Mouse (Mus musculus): ENCODE data around the gene Icam1. TPM values are rescaled to one million over a fixed set of nuclear protein-coding genes. Genes with fewer than 3 reads are reported as not detected.

Icam1 gene
- total and polyA plus RNA-seq, 2 experiments from 2014 or later: 3.6 to 4.5 TPM

DNA sequence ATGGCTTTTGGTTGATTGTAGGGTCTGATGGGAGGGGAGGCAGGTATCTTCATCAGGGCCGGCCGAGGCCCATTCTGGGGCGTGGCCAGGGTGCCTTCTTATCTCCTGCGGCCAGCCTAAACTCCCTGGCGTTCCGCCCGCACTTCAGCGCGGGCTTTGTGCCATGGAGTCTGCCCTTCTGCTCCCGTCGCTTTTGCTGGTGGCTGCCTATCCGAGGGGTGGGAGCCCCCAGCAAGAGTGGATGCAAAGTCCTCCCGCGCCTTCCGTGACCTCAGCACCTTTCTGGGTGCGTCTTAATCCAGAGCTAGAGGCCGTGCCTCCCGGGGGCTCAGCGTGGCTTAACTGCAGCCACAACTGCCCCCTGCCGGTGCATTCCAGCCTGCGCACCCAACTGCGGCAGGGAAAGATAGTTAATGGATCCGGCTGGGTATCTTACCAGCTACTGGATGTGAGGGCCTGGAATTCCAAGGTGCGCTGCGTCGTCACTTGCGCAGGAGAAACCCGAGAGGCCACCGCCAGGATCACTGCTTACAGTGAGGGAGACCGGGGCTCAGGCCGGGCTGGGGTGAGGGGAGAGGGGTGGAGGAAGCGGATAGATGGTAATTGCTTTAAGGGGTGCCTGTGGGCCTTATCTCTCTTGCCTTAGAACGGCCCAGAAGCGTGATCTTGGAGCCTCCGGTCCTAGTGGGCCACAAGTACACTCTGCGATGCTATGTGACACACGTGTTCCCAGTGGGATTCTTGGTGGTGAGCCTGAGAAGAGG lies 13.7 kb downstream of the Icam1 start, which contains the start of gene Icam4:
TSS of gene Icam4 (plus strand) at position 83 of the 764 bp plus-strand sequence.
- H3K27me3 ChIP-seq (ENCODE audit: insufficient read depth, low read length): peaks cover 47% of the 10 kb centered on the region
- WGBS: 2% methylated on average over 37 of the region's 37 CpGs
- DNase-seq (ENCODE audit: low spot score) (peak; percentile 46), ATAC-seq (ENCODE audit: low FRiP score) (no peak)
- TF ChIP-seq CTCF (IDR thresholded peaks at IDR 0.05): peak; percentile 81
- H3K9me3 ChIP-seq (ENCODE audit: low read length): no peaks in the 10 kb centered on the region
- peak within 1 kb of the TSS; percentile 44 for H3K4me2 ChIP-seq (ENCODE audit: low read depth, low read length, poor library complexity, severe bottlenecking)
- H3K36me3 ChIP-seq (ENCODE audit: insufficient read depth, low read length): no peaks in the 10 kb centered on the region
- no peak within 1 kb of the TSS for H3K27ac ChIP-seq (ENCODE audit: low read depth, low read length)
- peaks cover 18% of the 10 kb centered on the region; the same call in 1 of the 2 replicates for H3K4me1 ChIP-seq (ENCODE audit: insufficient read depth, low read length)
- H3K4me3 ChIP-seq (ENCODE audit: low read depth, low read length): peak within 1 kb of the TSS; percentile 20; the same call in 1 of the 2 replicates
- no peak within 1 kb of the TSS for H3K9ac ChIP-seq (replicated peaks; ENCODE audit: low read length, poor library complexity, severe bottlenecking)

- peak overlapping the region; percentile 98; the same call in 1 of the 2 replicates for H3K4me2 ChIP-seq (ENCODE audit: low read depth, low read length, poor library complexity, severe bottlenecking)
- no peak for DNase-seq (ENCODE audit: low spot score)
- H3K4me3 ChIP-seq (ENCODE audit: low read depth, low read length): no peak overlapping the region
- 22% methylated on average over 22 of the region's 22 CpGs for WGBS
- no peaks in the 10 kb centered on the region for H3K9me3 ChIP-seq (ENCODE audit: low read length)
- H3K36me3 ChIP-seq (ENCODE audit: insufficient read depth, low read length): no peaks in the 10 kb centered on the region
- H3K4me1 ChIP-seq (ENCODE audit: insufficient read depth, low read length): peaks cover 20% of the 10 kb centered on the region; the same call in 1 of the 2 replicates
- TF ChIP-seq CTCF (IDR thresholded peaks at IDR 0.05): no peak
- no peak for ATAC-seq (ENCODE audit: low FRiP score)
- H3K9ac ChIP-seq (replicated peaks; ENCODE audit: low read length, poor library complexity, severe bottlenecking): no peak overlapping the region
- no peak overlapping the region for H3K27ac ChIP-seq (ENCODE audit: low read depth, low read length)
- H3K27me3 ChIP-seq (ENCODE audit: insufficient read depth, low read length): peaks cover 54% of the 10 kb centered on the region
Measured at GRCm38 (mm10) chr9:21030055-21030600, 14.3 kb downstream of the Icam1 start.

- DNase-seq (ENCODE audit: low spot score) (peak; percentile 92), ATAC-seq (ENCODE audit: low FRiP score) (peak; percentile 69)
- Histone ChIP-seq H3K4me1 (ENCODE audit: insufficient read depth, low read length) (peaks cover 24% of the 10 kb centered on the region; the same call in 1 of the 2 replicates), H3K9me3 (ENCODE audit: low read length) (no peaks in the 10 kb centered on the region), H3K36me3 (ENCODE audit: insufficient read depth, low read length) (no peaks in the 10 kb centered on the region), H3K4me3 (ENCODE audit: low read depth, low read length) (peak overlapping the region; percentile 58), H3K9ac (replicated peaks; ENCODE audit: low read length, poor library complexity, severe bottlenecking) (no peak overlapping the region), H3K4me2 (ENCODE audit: low read depth, low read length, poor library complexity, severe bottlenecking) (peak overlapping the region; percentile 98), H3K27ac (ENCODE audit: low read depth, low read length) (peak overlapping the region; percentile 52), H3K27me3 (ENCODE audit: insufficient read depth, low read length) (peaks cover 61% of the 10 kb centered on the region)
- under 1% methylated on average over 13 of the region's 13 CpGs for WGBS
- peak; percentile 73 for TF ChIP-seq CTCF (IDR thresholded peaks at IDR 0.05)
Measured at GRCm38 (mm10) chr9:21030781-21031250, 15.0 kb downstream of the Icam1 start.

DNA sequence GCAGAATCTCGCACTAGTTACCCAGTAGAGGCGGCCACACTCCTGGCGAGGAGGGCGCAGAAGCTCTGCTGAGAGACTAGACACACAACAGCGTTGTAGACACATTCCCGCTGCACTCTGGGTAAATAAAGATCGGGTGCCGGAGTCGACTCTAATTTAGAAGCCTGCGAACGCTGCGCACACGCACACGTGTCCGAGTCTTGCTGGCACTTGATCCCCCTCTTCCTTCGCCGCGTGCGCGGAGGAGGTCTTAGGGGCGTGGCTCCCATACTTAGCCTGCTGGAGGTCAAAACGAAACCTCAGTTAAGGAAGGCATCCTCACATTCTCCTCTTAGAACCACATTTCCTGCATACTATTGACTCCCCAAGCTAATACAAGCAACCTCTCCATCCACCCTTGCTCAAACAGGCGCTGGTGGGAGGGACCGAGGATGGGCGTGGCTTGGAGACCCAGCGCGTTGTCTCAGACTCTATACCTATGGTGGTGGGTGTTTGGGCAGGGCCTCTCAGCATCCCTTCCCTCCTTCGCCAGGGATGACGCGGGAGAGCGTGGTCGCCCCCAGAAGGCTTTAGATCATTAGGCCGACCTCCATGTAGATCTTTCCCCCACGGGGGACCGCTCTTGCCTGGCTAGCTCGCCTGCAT lies 15.6 kb downstream of the Icam1 start:
- Histone ChIP-seq H3K4me1 (ENCODE audit: insufficient read depth, low read length) (peaks cover 26% of the 10 kb centered on the region; the same call in 1 of the 2 replicates), H3K4me2 (ENCODE audit: low read depth, low read length, poor library complexity, severe bottlenecking) (peak overlapping the region; percentile 98), H3K27ac (ENCODE audit: low read depth, low read length) (peak overlapping the region; percentile 52), H3K9ac (replicated peaks; ENCODE audit: low read length, poor library complexity, severe bottlenecking) (peak overlapping the region; percentile 70), H3K9me3 (ENCODE audit: low read length) (no peaks in the 10 kb centered on the region), H3K4me3 (ENCODE audit: low read depth, low read length) (peak overlapping the region; percentile 58), H3K27me3 (ENCODE audit: insufficient read depth, low read length) (peaks cover 66% of the 10 kb centered on the region), H3K36me3 (ENCODE audit: insufficient read depth, low read length) (no peaks in the 10 kb centered on the region)
- TF ChIP-seq CTCF (IDR thresholded peaks at IDR 0.05): no peak; the same call in 1 of the 2 replicates
- under 1% methylated on average over 36 of the region's 36 CpGs for WGBS
- DNase-seq (ENCODE audit: low spot score) (peak; percentile 70), ATAC-seq (ENCODE audit: low FRiP score) (peak; percentile 60)

DNA sequence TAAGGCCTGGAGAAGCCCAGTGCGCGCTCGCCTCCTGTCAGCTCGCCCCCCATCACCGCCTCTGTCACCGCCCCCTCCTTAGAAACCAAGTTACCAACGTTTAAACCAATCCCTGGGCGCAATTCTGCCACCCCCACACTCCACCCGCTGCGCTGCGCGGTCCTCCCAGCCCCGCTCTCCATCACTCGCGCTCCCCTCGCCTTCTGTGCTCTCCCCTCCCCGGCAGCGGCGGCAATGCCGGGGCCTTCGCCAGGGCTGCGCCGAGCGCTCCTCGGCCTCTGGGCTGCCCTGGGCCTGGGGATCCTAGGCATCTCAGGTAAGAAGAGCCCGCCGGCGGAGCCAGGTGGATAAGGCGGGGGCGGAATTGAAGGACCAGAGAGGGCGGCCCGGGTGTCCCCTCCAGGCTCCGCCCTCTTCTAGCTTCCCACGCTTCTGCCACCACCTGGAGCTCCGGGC lies 16.1 kb downstream of the Icam1 start, which contains the start of gene Icam5:
TSS of gene Icam5 (plus strand) at position 178 of the 456 bp plus-strand sequence.
- peak within 1 kb of the TSS; percentile 70 for H3K9ac ChIP-seq (replicated peaks; ENCODE audit: low read length, poor library complexity, severe bottlenecking)
- WGBS: 2% methylated on average over 33 of the region's 35 CpGs
- ATAC-seq (ENCODE audit: low FRiP score) (peak; percentile 17; the same call in 1 of the 2 replicates), DNase-seq (ENCODE audit: low spot score) (peak; percentile 59)
- no peak; the same call in 1 of the 2 replicates for TF ChIP-seq CTCF (IDR thresholded peaks at IDR 0.05)
- peak within 1 kb of the TSS; percentile 52 for H3K27ac ChIP-seq (ENCODE audit: low read depth, low read length)
- H3K27me3 ChIP-seq (ENCODE audit: insufficient read depth, low read length): peaks cover 71% of the 10 kb centered on the region
- peaks cover 32% of the 10 kb centered on the region; the same call in 1 of the 2 replicates for H3K4me1 ChIP-seq (ENCODE audit: insufficient read depth, low read length)
- H3K9me3 ChIP-seq (ENCODE audit: low read length): no peaks in the 10 kb centered on the region
- H3K4me3 ChIP-seq (ENCODE audit: low read depth, low read length): peak within 1 kb of the TSS; percentile 58
- H3K36me3 ChIP-seq (ENCODE audit: insufficient read depth, low read length): no peaks in the 10 kb centered on the region
- H3K4me2 ChIP-seq (ENCODE audit: low read depth, low read length, poor library complexity, severe bottlenecking): peak within 1 kb of the TSS; percentile 98
